Mouse (Mus musculus): ENCODE measurements at regions not wholly inside any gene's neighbourhood (a gene's known extent, or its start where the extent isn't known, plus 50 kb on each side); places are given as distances from the start of the nearest gene placed in this dataset.

DNA sequence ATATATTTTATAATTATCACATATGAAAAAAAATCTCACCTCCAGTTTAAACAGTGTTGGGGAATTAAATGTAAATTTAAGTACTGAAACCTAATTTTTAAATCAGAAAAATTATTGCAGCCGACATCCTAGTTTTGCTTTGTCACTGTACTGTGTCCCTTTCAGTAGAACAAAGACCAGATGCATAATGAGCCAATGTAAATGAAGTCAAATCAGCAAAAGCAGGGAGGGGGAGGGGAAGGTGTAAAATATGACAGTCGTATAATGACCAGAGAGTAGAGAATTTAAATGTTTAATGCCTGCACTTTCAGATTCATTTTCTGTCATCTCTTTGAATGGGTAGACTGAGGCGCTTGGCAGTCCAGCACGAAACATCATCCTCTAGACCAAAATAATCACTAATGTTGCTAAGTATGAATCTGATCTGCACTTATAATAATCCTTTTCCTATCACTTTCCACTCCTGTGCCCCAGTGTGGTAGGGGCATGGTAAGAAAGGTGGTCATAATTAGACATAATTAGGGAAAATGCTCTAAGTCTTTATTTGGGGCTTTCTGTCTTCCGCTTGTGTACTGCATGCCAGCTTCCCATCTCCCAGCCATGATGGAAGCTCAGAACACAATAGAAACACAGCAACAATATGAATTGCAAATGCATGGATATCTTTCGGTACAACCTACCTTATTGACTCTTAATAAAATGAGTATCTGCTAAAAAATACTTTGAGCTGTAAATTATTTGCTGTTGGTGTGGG is 356.0 kb upstream of the Tmem161b start:
- 75% methylated on average over 6 of the region's 6 CpGs for WGBS
- no peak for ATAC-seq (ENCODE audit: insufficient read depth, low read depth)
- Histone ChIP-seq H3K4me1 (ENCODE audit: control insufficient read depth, insufficient read depth) (no peaks in the 10 kb centered on the region), H3K27ac (ENCODE audit: low read depth) (no peak overlapping the region), H3K36me3 (replicated peaks; ENCODE audit: control insufficient read depth, insufficient read depth, low read length) (no peaks in the 10 kb centered on the region), H3K27me3 (ENCODE audit: control insufficient read depth, insufficient read depth, low read length) (no peaks in the 10 kb centered on the region), H3K9ac (replicated peaks; ENCODE audit: low read depth, low read length) (no peak overlapping the region), H3K4me3 (ENCODE audit: low read depth, low read length) (no peak overlapping the region), H3K4me2 (ENCODE audit: low read depth, low read length) (no peak overlapping the region), H3K9me3 (replicated peaks; ENCODE audit: control insufficient read depth, low read length) (no peaks in the 10 kb centered on the region)
- DNase-seq (ENCODE audit: low spot score): no peak
- TF ChIP-seq CTCF (IDR thresholded peaks at IDR 0.05; ENCODE audit: low read depth) (no peak), EP300 (IDR thresholded peaks at IDR 0.05; ENCODE audit: low read depth) (no peak)

DNA sequence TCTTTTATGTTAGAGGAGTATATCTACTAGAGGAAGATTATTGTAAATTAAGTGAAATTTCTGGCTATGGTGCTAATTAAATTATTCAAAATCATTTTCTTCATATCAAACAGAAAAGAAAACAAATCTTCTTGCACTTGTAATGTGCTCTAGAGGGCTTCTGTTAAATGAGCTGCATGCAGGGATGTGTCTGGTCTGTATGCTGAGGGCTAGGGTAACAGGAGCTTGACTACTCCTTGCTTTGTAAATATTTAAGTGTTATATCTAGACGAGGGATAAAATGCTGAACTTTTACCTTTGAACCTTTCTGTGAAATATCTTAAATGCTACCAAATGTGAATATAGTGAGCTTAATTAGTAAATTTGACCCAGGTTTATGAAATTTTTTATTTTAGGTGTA is 354.9 kb upstream of the Tmem161b start:
- Histone ChIP-seq H3K4me1 (ENCODE audit: control insufficient read depth, insufficient read depth) (no peaks in the 10 kb centered on the region), H3K27me3 (ENCODE audit: control insufficient read depth, insufficient read depth, low read length) (no peaks in the 10 kb centered on the region), H3K27ac (ENCODE audit: low read depth) (no peak overlapping the region), H3K36me3 (replicated peaks; ENCODE audit: control insufficient read depth, insufficient read depth, low read length) (no peaks in the 10 kb centered on the region), H3K9me3 (replicated peaks; ENCODE audit: control insufficient read depth, low read length) (no peaks in the 10 kb centered on the region), H3K4me3 (ENCODE audit: low read depth, low read length) (no peak overlapping the region), H3K4me2 (ENCODE audit: low read depth, low read length) (no peak overlapping the region), H3K9ac (replicated peaks; ENCODE audit: low read depth, low read length) (no peak overlapping the region)
- ATAC-seq (ENCODE audit: insufficient read depth, low read depth) (no peak), DNase-seq (ENCODE audit: low spot score) (no peak)
- TF ChIP-seq EP300 (IDR thresholded peaks at IDR 0.05; ENCODE audit: low read depth): no peak
- no peak for TF ChIP-seq CTCF (IDR thresholded peaks at IDR 0.05; ENCODE audit: low read depth)
- WGBS: 64% methylated on average over 1 of the region's 1 CpGs

DNA sequence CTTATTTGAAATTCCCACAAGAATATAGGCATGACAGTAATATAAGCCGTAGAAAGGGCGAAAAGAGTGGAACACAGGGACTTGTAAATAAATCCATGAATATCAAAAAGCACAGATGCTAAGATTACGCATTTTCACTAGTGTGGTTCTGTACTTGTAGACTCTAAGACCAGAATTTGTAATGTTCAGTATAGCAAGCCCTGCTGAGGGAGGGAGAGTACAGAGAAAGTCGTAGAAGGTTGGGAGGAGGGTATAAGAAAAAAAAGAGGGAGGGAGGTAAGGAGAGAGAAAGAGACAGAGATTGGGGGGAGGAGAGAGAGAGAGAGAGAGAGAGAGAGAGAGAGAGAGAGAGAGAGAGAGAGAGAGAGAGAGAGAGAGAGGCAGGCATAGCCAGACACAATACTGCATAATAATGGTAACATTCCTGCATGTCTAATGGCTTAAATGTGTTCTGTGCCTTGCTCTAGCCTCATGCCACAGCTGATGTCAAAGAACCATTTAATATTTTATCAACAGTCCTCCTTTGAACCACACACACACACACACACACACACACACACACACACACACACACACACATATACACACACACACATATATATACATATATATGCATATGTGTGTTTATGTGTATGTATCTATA is 354.1 kb upstream of the Tmem161b start:
- WGBS: 71% methylated on average over 4 of the region's 4 CpGs
- no peak for DNase-seq (ENCODE audit: low spot score)
- no peak for ATAC-seq (ENCODE audit: insufficient read depth, low read depth)
- H3K36me3 ChIP-seq (replicated peaks; ENCODE audit: control insufficient read depth, insufficient read depth, low read length): no peaks in the 10 kb centered on the region
- no peaks in the 10 kb centered on the region for H3K4me1 ChIP-seq (ENCODE audit: control insufficient read depth, insufficient read depth)
- H3K27me3 ChIP-seq (ENCODE audit: control insufficient read depth, insufficient read depth, low read length): no peaks in the 10 kb centered on the region
- H3K4me3 ChIP-seq (ENCODE audit: low read depth, low read length): no peak overlapping the region
- H3K27ac ChIP-seq (ENCODE audit: low read depth): no peak overlapping the region
- H3K9me3 ChIP-seq (replicated peaks; ENCODE audit: control insufficient read depth, low read length): no peaks in the 10 kb centered on the region
- no peak overlapping the region for H3K9ac ChIP-seq (replicated peaks; ENCODE audit: low read depth, low read length)
- H3K4me2 ChIP-seq (ENCODE audit: low read depth, low read length): no peak overlapping the region
- TF ChIP-seq CTCF (IDR thresholded peaks at IDR 0.05; ENCODE audit: low read depth): no peak
- no peak for TF ChIP-seq EP300 (IDR thresholded peaks at IDR 0.05; ENCODE audit: low read depth)

- Histone ChIP-seq H3K9ac (replicated peaks; ENCODE audit: low read depth, low read length) (no peak overlapping the region), H3K27ac (ENCODE audit: low read depth) (no peak overlapping the region), H3K4me2 (ENCODE audit: low read depth, low read length) (no peak overlapping the region), H3K9me3 (replicated peaks; ENCODE audit: control insufficient read depth, low read length) (no peaks in the 10 kb centered on the region), H3K27me3 (ENCODE audit: control insufficient read depth, insufficient read depth, low read length) (no peaks in the 10 kb centered on the region), H3K36me3 (replicated peaks; ENCODE audit: control insufficient read depth, insufficient read depth, low read length) (no peaks in the 10 kb centered on the region), H3K4me1 (ENCODE audit: control insufficient read depth, insufficient read depth) (no peaks in the 10 kb centered on the region), H3K4me3 (ENCODE audit: low read depth, low read length) (no peak overlapping the region)
- WGBS: 58% methylated on average over 4 of the region's 4 CpGs
- DNase-seq (ENCODE audit: low spot score) (no peak), ATAC-seq (ENCODE audit: insufficient read depth, low read depth) (no peak)
- TF ChIP-seq CTCF (IDR thresholded peaks at IDR 0.05; ENCODE audit: low read depth) (no peak), EP300 (IDR thresholded peaks at IDR 0.05; ENCODE audit: low read depth) (no peak)
These were observed 353.2 kb upstream of the Tmem161b start for GRCm38 (mm10) chr13:83868922-83869321.

DNA sequence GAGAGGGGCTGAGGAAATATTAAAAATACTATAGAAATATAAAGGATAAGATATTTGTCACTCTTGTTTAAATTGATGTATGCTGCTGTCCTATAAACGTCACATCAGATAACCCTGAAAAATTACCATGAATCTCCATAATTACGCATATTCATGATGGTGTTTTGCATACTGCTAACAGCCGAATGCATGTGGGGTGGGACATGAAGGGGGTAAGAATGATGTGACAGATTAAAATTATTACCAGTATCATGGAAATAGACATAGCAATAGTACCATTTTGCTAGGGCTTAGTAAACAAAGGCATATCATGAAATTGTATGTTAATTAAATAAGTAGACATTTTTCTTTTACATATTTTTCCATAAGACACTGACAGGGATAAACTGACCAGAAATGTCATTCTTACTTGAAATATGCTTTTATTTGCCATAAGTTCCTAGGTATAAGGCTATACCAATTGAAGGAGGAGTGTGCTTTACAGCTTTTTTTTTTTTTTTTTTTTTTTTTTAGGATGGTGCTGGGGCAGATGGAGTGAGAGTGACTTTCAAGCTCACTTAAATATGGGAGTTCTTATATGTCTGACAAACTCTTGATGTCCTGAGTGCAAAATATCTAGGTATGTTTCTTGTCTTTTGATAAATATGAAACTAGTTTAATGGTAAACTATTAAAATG is 349.8 kb upstream of the Tmem161b start:
- Histone ChIP-seq H3K36me3 (replicated peaks; ENCODE audit: control insufficient read depth, insufficient read depth, low read length) (no peaks in the 10 kb centered on the region), H3K4me3 (ENCODE audit: low read depth, low read length) (no peak overlapping the region), H3K27ac (ENCODE audit: low read depth) (no peak overlapping the region), H3K4me2 (ENCODE audit: low read depth, low read length) (no peak overlapping the region), H3K4me1 (ENCODE audit: control insufficient read depth, insufficient read depth) (no peaks in the 10 kb centered on the region), H3K9ac (replicated peaks; ENCODE audit: low read depth, low read length) (no peak overlapping the region), H3K9me3 (replicated peaks; ENCODE audit: control insufficient read depth, low read length) (no peaks in the 10 kb centered on the region), H3K27me3 (ENCODE audit: control insufficient read depth, insufficient read depth, low read length) (no peaks in the 10 kb centered on the region)
- TF ChIP-seq EP300 (IDR thresholded peaks at IDR 0.05; ENCODE audit: low read depth) (no peak), CTCF (IDR thresholded peaks at IDR 0.05; ENCODE audit: low read depth) (no peak)
- no peak for DNase-seq (ENCODE audit: low spot score)
- 63% methylated on average over 3 of the region's 3 CpGs for WGBS
- no peak for ATAC-seq (ENCODE audit: insufficient read depth, low read depth)

All from heart, postnatal 0 days (tissue).